Mouse (Mus musculus) CH12.LX (cell line): ENCODE data around the gene AL732309.1. TPM values are rescaled to one million over a fixed set of nuclear protein-coding genes. Genes with fewer than 3 reads are reported as not detected.
A peak's percentile ranks its signal among the peaks of the same experiment; 100 is the strongest.

Experiments
- DNase-seq: peaks from one replicate; pipeline ENCODE4 v3.0.0-alpha.2; 2013; ENCODE audit errors: extremely low read depth
- H3K27ac ChIP-seq: 2 replicates; pipeline ENCODE4 v1.5.1; 2012; ENCODE audit warnings: low read depth, mild to moderate bottlenecking, control low read depth, moderate library complexity; ENCODE audit not compliant: insufficient read depth
- H3K27me3 ChIP-seq: replicated peaks from 2 replicates; pipeline ENCODE3; 2012; ENCODE audit warnings: inconsistent platforms
- H3K36me3 ChIP-seq, 2 experiments: replicated peaks in 1 of 2; 2 replicates each; pipeline versions ENCODE3 to v1.6.1; 2012; ENCODE audit warnings: inconsistent platforms in 1 of 2, low read length in 1 of 2, mild to moderate bottlenecking in 1 of 2, mixed read lengths in 1 of 2, moderate library complexity in 1 of 2; ENCODE audit not compliant: control insufficient read depth in 1 of 2, insufficient read depth in 1 of 2
- H3K4me1 ChIP-seq, 2 experiments: 2 replicates each; pipeline ENCODE4 v1.6.1; 2012; ENCODE audit warnings: inconsistent platforms in 1 of 2, moderate library complexity in 1 of 2; ENCODE audit not compliant: insufficient read depth in 2 of 2, control insufficient read depth in 1 of 2
- H3K4me2 ChIP-seq: 2 replicates; pipeline ENCODE4 v1.6.1; 2012; ENCODE audit warnings: low read depth, mild to moderate bottlenecking, control low read depth; ENCODE audit not compliant: poor library complexity, insufficient read depth, severe bottlenecking
- H3K4me3 ChIP-seq, 3 experiments: fragments of 150-350 bp in 1 of 3; sonication (generic) in 1 of 3; replicated peaks in 1 of 3; 2 replicates each; pipeline versions ENCODE3 to v1.5.1; 2011 to 2012; ENCODE audit warnings: low read depth in 2 of 3, low read length in 2 of 3, mild to moderate bottlenecking in 2 of 3, moderate library complexity in 2 of 3, control low read depth in 1 of 3, improper control_type of control experiment in 1 of 3, inconsistent platforms in 1 of 3, mixed read lengths in 1 of 3; ENCODE audit not compliant: poor library complexity in 1 of 3
- H3K79me2 ChIP-seq: replicated peaks from 2 replicates; pipeline ENCODE4 v1.6.1; 2012; ENCODE audit warnings: mild to moderate bottlenecking, moderate library complexity; ENCODE audit not compliant: control insufficient read depth, poor library complexity, insufficient read depth, severe bottlenecking; ENCODE audit errors: extremely low read depth
- H3K9ac ChIP-seq: 2 replicates; pipeline ENCODE4 v1.6.1; 2012; ENCODE audit warnings: low read depth, mild to moderate bottlenecking, control low read depth, moderate library complexity; ENCODE audit not compliant: insufficient read depth
- H3K9me3 ChIP-seq: replicated peaks from 2 replicates; pipeline ENCODE3; 2012; ENCODE audit warnings: low read length, inconsistent platforms, mixed read lengths
- BHLHE40 ChIP-seq: IDR thresholded peaks from 2 replicates; pipeline ENCODE4 v1.6.1; 2011; ENCODE audit warnings: mild to moderate bottlenecking, low read depth, low read length, improper control_type of control experiment
- CHD1 ChIP-seq: IDR thresholded peaks from 2 replicates; pipeline ENCODE4 v1.6.1; 2012; ENCODE audit warnings: low read depth, low read length, improper control_type of control experiment, inconsistent platforms
- CHD2 ChIP-seq: IDR thresholded peaks from 2 replicates; pipeline ENCODE4 v1.6.1; 2011; ENCODE audit warnings: low read length, improper control_type of control experiment
- CTCF ChIP-seq, 2 experiments: IDR thresholded peaks in 1 of 2; conservative IDR thresholded peaks in 1 of 2; 2 replicates each; pipeline ENCODE4 v1.5.1; 2011 to 2012; ENCODE audit warnings: low read depth in 2 of 2, low read length in 2 of 2, improper control_type of control experiment in 1 of 2, inconsistent platforms in 1 of 2, mild to moderate bottlenecking in 1 of 2, moderate library complexity in 1 of 2
- ELF1 ChIP-seq: IDR thresholded peaks from 2 replicates; pipeline ENCODE4 v1.6.1; 2014; ENCODE audit warnings: low read depth, mild to moderate bottlenecking, inconsistent platforms, low read length, improper control_type of control experiment
- EP300 ChIP-seq: IDR thresholded peaks from 2 replicates; pipeline ENCODE4 v1.6.1; 2011; ENCODE audit warnings: low read length, improper control_type of control experiment
- ETS1 ChIP-seq: conservative IDR thresholded peaks from 2 replicates; pipeline ENCODE4 v1.6.1; 2012; ENCODE audit warnings: low read depth, mild to moderate bottlenecking, inconsistent platforms, low read length, improper control_type of control experiment, moderate library complexity
- GABPA ChIP-seq: IDR thresholded peaks from 2 replicates; pipeline ENCODE4 v1.6.1; 2012; ENCODE audit warnings: low read depth, low read length, improper control_type of control experiment, inconsistent platforms; ENCODE audit not compliant: insufficient replicate concordance
- HCFC1 ChIP-seq: IDR thresholded peaks from 2 replicates; pipeline ENCODE4 v1.6.1; 2012; ENCODE audit warnings: low read depth, mild to moderate bottlenecking, inconsistent platforms, low read length, improper control_type of control experiment
- IRF4 ChIP-seq: IDR thresholded peaks from 2 replicates; pipeline ENCODE4 v1.6.1; 2014; ENCODE audit warnings: low read depth, mild to moderate bottlenecking, inconsistent platforms, low read length, improper control_type of control experiment
- JUN ChIP-seq: IDR thresholded peaks from 2 replicates; pipeline ENCODE4 v1.6.1; 2011; ENCODE audit warnings: low read depth, mild to moderate bottlenecking, low read length, improper control_type of control experiment, moderate library complexity; ENCODE audit not compliant: insufficient read depth
- JUND ChIP-seq: conservative IDR thresholded peaks from 2 replicates; pipeline ENCODE4 v1.6.1; 2011; ENCODE audit warnings: low read depth, low read length, improper control_type of control experiment
- KAT2A ChIP-seq: IDR thresholded peaks from 2 replicates; pipeline ENCODE4 v1.6.1; 2012; ENCODE audit warnings: low read length, improper control_type of control experiment, inconsistent platforms; ENCODE audit not compliant: insufficient replicate concordance
- MAFK ChIP-seq: IDR thresholded peaks from 2 replicates; pipeline ENCODE4 v1.6.1; 2011; ENCODE audit warnings: low read length, improper control_type of control experiment; ENCODE audit not compliant: insufficient replicate concordance
- MAX ChIP-seq: IDR thresholded peaks from 2 replicates; pipeline ENCODE4 v1.6.1; 2011; ENCODE audit warnings: low read length, improper control_type of control experiment
- MAZ ChIP-seq: IDR thresholded peaks from 2 replicates; pipeline ENCODE4 v1.6.1; 2012; ENCODE audit warnings: low read depth, mild to moderate bottlenecking, inconsistent platforms, low read length, improper control_type of control experiment, moderate library complexity
- MEF2A ChIP-seq: IDR thresholded peaks from 2 replicates; pipeline ENCODE4 v1.6.1; 2014; ENCODE audit warnings: low read depth, mild to moderate bottlenecking, inconsistent platforms, low read length, improper control_type of control experiment, borderline replicate concordance
- NELFE ChIP-seq: IDR thresholded peaks from 2 replicates; pipeline ENCODE4 v1.6.1; 2011; ENCODE audit warnings: low read depth, low read length, improper control_type of control experiment
- NRF1 ChIP-seq: IDR thresholded peaks from 2 replicates; pipeline ENCODE4 v1.6.1; 2014; ENCODE audit warnings: low read depth, mild to moderate bottlenecking, inconsistent platforms, low read length, improper control_type of control experiment, moderate library complexity
- PAX5 ChIP-seq: IDR thresholded peaks from 2 replicates; pipeline ENCODE4 v1.6.1; 2012; ENCODE audit warnings: low read length, inconsistent platforms, mixed read lengths
- POLR2A ChIP-seq: IDR thresholded peaks from 2 replicates; pipeline ENCODE4 v1.6.1; 2011; ENCODE audit warnings: low read depth, mild to moderate bottlenecking, improper control_type of control experiment, low read length
- POLR2AphosphoS2 ChIP-seq: IDR thresholded peaks from 2 replicates; pipeline ENCODE4 v1.6.1; 2011; ENCODE audit warnings: low read depth, low read length, improper control_type of control experiment
- RAD21 ChIP-seq: IDR thresholded peaks from 2 replicates; pipeline ENCODE4 v1.6.1; 2011; ENCODE audit warnings: low read depth, mild to moderate bottlenecking, low read length, improper control_type of control experiment, moderate library complexity
- SIN3A ChIP-seq: IDR thresholded peaks from 2 replicates; pipeline ENCODE4 v1.6.1; 2012; ENCODE audit warnings: low read length, improper control_type of control experiment, inconsistent platforms
- SMC3 ChIP-seq: IDR thresholded peaks from 2 replicates; pipeline ENCODE4 v1.6.1; 2011; ENCODE audit warnings: low read depth, low read length, improper control_type of control experiment
- TCF12 ChIP-seq: IDR thresholded peaks from 2 replicates; pipeline ENCODE4 v1.6.1; 2014; ENCODE audit warnings: low read depth, mild to moderate bottlenecking, inconsistent platforms, low read length, improper control_type of control experiment
- UBTF ChIP-seq: IDR thresholded peaks from 2 replicates; pipeline ENCODE4 v1.6.1; 2012; ENCODE audit warnings: low read depth, mild to moderate bottlenecking, inconsistent platforms, low read length, improper control_type of control experiment, moderate library complexity
- USF1 ChIP-seq: IDR thresholded peaks from 2 replicates; pipeline ENCODE4 v1.6.1; 2014; ENCODE audit warnings: low read depth, mild to moderate bottlenecking, inconsistent platforms, low read length, improper control_type of control experiment
- USF2 ChIP-seq: conservative IDR thresholded peaks from 2 replicates; pipeline ENCODE4 v1.6.1; 2011; ENCODE audit warnings: low read depth, low read length, improper control_type of control experiment
- ZC3H11A ChIP-seq: IDR thresholded peaks from 2 replicates; pipeline ENCODE4 v1.6.1; 2012; ENCODE audit warnings: low read depth, mild to moderate bottlenecking, inconsistent platforms, low read length, improper control_type of control experiment
- ZKSCAN1 ChIP-seq: IDR thresholded peaks from 2 replicates; pipeline ENCODE4 v1.6.1; 2012; ENCODE audit warnings: low read depth, inconsistent platforms, low read length, improper control_type of control experiment, borderline replicate concordance
- ZMIZ1 ChIP-seq: IDR thresholded peaks from 2 replicates; pipeline ENCODE4 v1.6.1; 2012; ENCODE audit warnings: low read depth, mild to moderate bottlenecking, inconsistent platforms, low read length, improper control_type of control experiment
- ZNF384 ChIP-seq: IDR thresholded peaks from 2 replicates; pipeline ENCODE4 v1.6.1; 2012; ENCODE audit warnings: low read depth, low read length, improper control_type of control experiment, inconsistent platforms
- dilution Hi-C: fragments of 300-500 bp; cut with MboI; formaldehyde crosslinking; loops from 2 replicates; pipeline ENCODE4 v1.14.3; 2020; ENCODE audit warnings: low sequenced_read_pairs; ENCODE audit not compliant: extremely low pct_unique_long_range_greater_than_20kb, extremely low pct_ligation_motif_present
- in situ Hi-C: fragments of 300-500 bp; cut with MboI; formaldehyde crosslinking; loops from 3 replicates; pipeline ENCODE4 v1.14.3; 2019; ENCODE audit warnings: low sequenced_read_pairs, low pct_ligation_motif_present, low pct_unique_long_range_greater_than_20kb, mixed read lengths
- polyA plus RNA-seq: library from polyadenylated mRNA; unstranded; fragments of >175 nt; gene quantifications from 2 replicates; pipeline ENCODE4 v1.2.1, GENCODE M21; 2012; ENCODE audit warnings: low read depth; ENCODE audit not compliant: insufficient read length
- total RNA-seq, 2 experiments: library from RNA; depleted of rRNA; stranded (reverse); fragments of 300-350 nt in 1 of 2; fragments of >200 nt in 1 of 2; gene quantifications; 2 replicates each; pipeline ENCODE4 v1.2.3; 2012 to 2014

The AL732309.1 gene
- total and polyA plus RNA-seq, 3 experiments: 4.5 to 8.9 (median 6.7) TPM

DNA sequence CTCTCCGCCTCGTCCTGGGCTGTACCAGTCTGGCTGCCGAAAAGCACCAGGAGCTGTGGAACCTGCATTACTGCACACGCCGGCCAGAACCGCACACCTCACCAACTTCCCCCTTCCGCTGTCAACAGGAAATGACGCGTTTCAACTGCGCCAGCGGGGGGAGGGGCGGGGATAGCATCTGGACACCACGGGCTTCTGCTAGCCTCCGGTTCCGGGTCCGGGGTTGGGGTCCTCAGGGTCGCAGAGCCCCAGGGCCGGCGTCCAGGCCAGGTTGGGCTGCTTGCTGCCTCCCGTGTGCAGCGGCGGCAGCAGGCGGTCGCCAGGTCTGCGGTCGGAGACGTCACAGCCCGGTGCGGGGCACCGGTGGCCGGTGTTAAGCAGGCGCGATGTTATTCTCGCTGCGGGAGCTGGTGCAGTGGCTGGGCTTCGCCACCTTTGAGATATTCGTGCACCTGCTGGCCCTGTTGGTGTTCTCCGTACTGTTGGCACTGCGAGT, 8.7 kb upstream of the AL732309.1 start, which contains the start of gene Tmem203 (continued):
- no peak for TF ChIP-seq USF1
- peak; percentile 87 for TF ChIP-seq NELFE
- 0 out of 2 replicates have a peak, but pooled peaks have one; percentile 18 for TF ChIP-seq UBTF
- no peak for TF ChIP-seq MAFK
- TF ChIP-seq HCFC1: peak; percentile 98
- peak; percentile 99 for TF ChIP-seq ELF1
- TF ChIP-seq NRF1: peak; percentile 49
- peak; percentile 93 for TF ChIP-seq MAZ
- peak; percentile 100 for TF ChIP-seq SIN3A
- no peak for TF ChIP-seq PAX5
- no peak for TF ChIP-seq RAD21
- TF ChIP-seq MAX: peak; percentile 94
- TF ChIP-seq SMC3: no peak
- TF ChIP-seq POLR2AphosphoS2: peak; percentile 61; the same call in 1 of the 2 replicates
- no peak for TF ChIP-seq JUN
- TF ChIP-seq TCF12: peak; percentile 83
- no peak for TF ChIP-seq ZKSCAN1
- TF ChIP-seq ETS1: peak; percentile 56
- TF ChIP-seq ZNF384: no peak
- no peak for TF ChIP-seq JUND
- TF ChIP-seq GABPA: peak; percentile 63; the same call in 1 of the 2 replicates
- peak; percentile 96 for TF ChIP-seq CHD2
- no peak for TF ChIP-seq EP300
- peak; percentile 85 for TF ChIP-seq POLR2A
- TF ChIP-seq CTCF (conservative IDR thresholded peaks at IDR 0.05 in 1 of 2, IDR thresholded peaks at IDR 0.05 in 1 of 2; ENCODE audit: low read depth in 2 of 2, low read length in 2 of 2): no peak

GRCm38 (mm10) chr2:25252331-25252730, 5.7 kb upstream of the AL732309.1 start:
- peak; percentile 45 for DNase-seq
- peaks cover 0 to 17% of the 10 kb centered on the region in 2 experiments; a peak in 2 of 4 replicates for H3K4me1 ChIP-seq
- peaks cover 60 to 68% of the 10 kb centered on the region in 2 experiments for H3K36me3 ChIP-seq
- H3K27ac ChIP-seq: no peak overlapping the region
- no peak overlapping the region for H3K4me3 ChIP-seq
- no peaks in the 10 kb centered on the region for H3K27me3 ChIP-seq
- no peak overlapping the region for H3K9ac ChIP-seq
- H3K9me3 ChIP-seq: no peaks in the 10 kb centered on the region
- H3K79me2 ChIP-seq: peaks cover 14% of the 10 kb centered on the region
- dilution Hi-C loops: no loop called here
- H3K4me2 ChIP-seq: no peak overlapping the region
- in situ Hi-C loops: loop anchor here (5.0 kb wide), 1 partner anchor 45 kb away; no protein-coding TSS in a partner anchor
- TF ChIP-seq USF2 (no peak), PAX5 (no peak), BHLHE40 (no peak), ZKSCAN1 (no peak), CTCF (conservative IDR thresholded peaks at IDR 0.05 in 1 of 2, IDR thresholded peaks at IDR 0.05 in 1 of 2; ENCODE audit: low read depth in 2 of 2, low read length in 2 of 2) (peak in 1 of 2 experiments; percentile 71; a peak in 2 of 4 replicates), RAD21 (peak; percentile 28), IRF4 (no peak), ZMIZ1 (no peak), JUND (no peak), ZC3H11A (no peak), MAFK (no peak), CHD1 (no peak), NRF1 (no peak), MAZ (no peak), KAT2A (no peak), NELFE (no peak), USF1 (no peak), SMC3 (peak; percentile 68), UBTF (no peak), MEF2A (no peak)
